Mouse (Mus musculus) gastrocnemius, adult 8-10 months (tissue): ENCODE measurements around the gene Sh3bgrl3. TPM values are rescaled to one million over a fixed set of nuclear protein-coding genes. Genes with fewer than 3 reads are reported as not detected.

Experiments
- DNase-seq, 2 experiments: peaks; one replicate each; pipeline ENCODE4 v3.0.0; 2022; ENCODE audit warnings: low spot score in 2 of 2
- total RNA-seq, 4 experiments: library from RNA; stranded (reverse); gene quantifications; 2 replicates each; pipeline ENCODE4 v1.2.4; 2022

The Sh3bgrl3 gene
- total RNA-seq, 4 experiments from 2014 or later: 9.0 to 16.5 (median 13.4) TPM

- no peak for DNase-seq
These were observed 46.1 kb downstream of the Sh3bgrl3 start for GRCm38 (mm10) chr4:134082460-134082859.

GRCm38 (mm10) chr4:134081730-134082386 is 46.7 kb downstream of the Sh3bgrl3 start:
- peak in 1 of 2 experiments; percentile 12 for DNase-seq

- no peak for DNase-seq
These were observed 47.9 kb downstream of the Sh3bgrl3 start for GRCm38 (mm10) chr4:134080674-134081073.

GRCm38 (mm10) chr4:134078694-134079093 is 49.9 kb downstream of the Sh3bgrl3 start:
- peak in 1 of 2 experiments; percentile 36 for DNase-seq

Other genes starting within 250 kb of the Sh3bgrl3 start
- gene Rps6ka1, start 241.0 kb downstream of the Sh3bgrl3 start, total RNA-seq: 1 to 10 TPM; 3.3 to 4.7 (median 4.0) TPM
- 10 to 100 TPM; 28.5 to 36.6 (median 31.6) TPM for gene Hmgn2, start 160.1 kb downstream of the Sh3bgrl3 start, total RNA-seq
- gene Dhdds, start 127.9 kb downstream of the Sh3bgrl3 start, total RNA-seq: 1 to 10 TPM; 8.0 to 9.1 (median 8.8) TPM
- gene Lin28a, start 109.9 kb downstream of the Sh3bgrl3 start, total RNA-seq: under 1 TPM; 0.39 to 0.96 (median 0.60) TPM
- not detected for gene Zfp683, start 75.0 kb downstream of the Sh3bgrl3 start, total RNA-seq
- gene Crybg2, start 68.0 kb downstream of the Sh3bgrl3 start, total RNA-seq: not detected
- under 1 TPM in 1 of 4 experiments, not detected in 3; 0.85 TPM for gene Cd52, start 33.7 kb downstream of the Sh3bgrl3 start, total RNA-seq
- 1 to 10 TPM; 1.0 to 2.3 (median 1.9) TPM for gene Ubxn11, start 26.2 kb downstream of the Sh3bgrl3 start, total RNA-seq
- gene Cep85, start 58.3 kb upstream of the Sh3bgrl3 start, total RNA-seq: 10 to 100 TPM; 46.5 to 67.7 (median 55.8) TPM
- not detected for gene Gm7534, start 74.2 kb upstream of the Sh3bgrl3 start, total RNA-seq
- 1 to 10 TPM in 2 of 4 experiments, under 1 TPM in 2; 0.75 to 1.8 (median 1.1) TPM for gene Catsper4, start 98.6 kb upstream of the Sh3bgrl3 start, total RNA-seq
- gene Cnksr1, start 109.6 kb upstream of the Sh3bgrl3 start, total RNA-seq: 10 to 100 TPM; 48.7 to 66.3 (median 61.7) TPM
- under 1 TPM in 1 of 4 experiments, not detected in 3; 0.29 TPM for gene E130218I03Rik, start 114.9 kb upstream of the Sh3bgrl3 start, total RNA-seq
- gene Zfp593, start 116.8 kb upstream of the Sh3bgrl3 start, total RNA-seq: 1 to 10 TPM; 5.0 to 7.3 (median 6.1) TPM
- gene Gm30191, start 118.1 kb upstream of the Sh3bgrl3 start, total RNA-seq: not detected
- gene Grrp1, start 125.3 kb upstream of the Sh3bgrl3 start, total RNA-seq: 1 to 10 TPM; 1.7 to 2.5 (median 1.8) TPM
- gene Pdik1l, start 159.1 kb upstream of the Sh3bgrl3 start, total RNA-seq: 1 to 10 TPM; 2.5 to 4.1 (median 3.4) TPM
- 100 to 1,000 TPM; 202 to 681 (median 229) TPM for gene Trim63, start 186.3 kb upstream of the Sh3bgrl3 start, total RNA-seq
- 10 to 100 TPM in 2 of 4 experiments, 1 to 10 TPM in 2; 3.4 to 20.1 (median 11.8) TPM for gene Slc30a2, start 214.4 kb upstream of the Sh3bgrl3 start, total RNA-seq